Mouse (Mus musculus) retina, embryonic 14.5 days (tissue): Measurements from ENCODE around the gene Ikzf1.

Source experiments
- DNase-seq: peaks from one replicate; pipeline ENCODE4 v3.0.0-alpha.2; 2015; ENCODE audit warnings: low spot score

Ikzf1 gene

GRCm38 (mm10) chr11:11690059-11690844, 5.4 kb downstream of the Ikzf1 start:
- DNase-seq, result no peak

DNA sequence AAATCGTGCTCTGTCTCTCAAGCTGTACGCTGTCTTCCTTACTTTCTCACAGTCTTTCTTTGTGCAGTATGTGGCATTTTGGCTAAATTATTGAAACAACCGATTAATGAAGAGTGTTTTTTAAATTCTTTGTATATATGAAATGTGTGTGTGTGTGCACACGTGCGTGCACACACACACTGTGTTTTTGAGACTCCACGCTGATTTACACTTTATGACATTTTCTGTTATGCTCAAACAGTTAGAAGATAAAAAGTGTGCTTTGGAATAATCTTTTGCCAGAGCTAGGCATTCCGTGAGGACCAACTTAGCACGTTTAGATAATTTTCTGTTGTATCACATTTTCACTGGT, 6.0 kb downstream of the Ikzf1 start:
- no peak for DNase-seq

- DNase-seq, result no peak
Measured at GRCm38 (mm10) chr11:11691324-11692058, 6.7 kb downstream of the Ikzf1 start.

DNA sequence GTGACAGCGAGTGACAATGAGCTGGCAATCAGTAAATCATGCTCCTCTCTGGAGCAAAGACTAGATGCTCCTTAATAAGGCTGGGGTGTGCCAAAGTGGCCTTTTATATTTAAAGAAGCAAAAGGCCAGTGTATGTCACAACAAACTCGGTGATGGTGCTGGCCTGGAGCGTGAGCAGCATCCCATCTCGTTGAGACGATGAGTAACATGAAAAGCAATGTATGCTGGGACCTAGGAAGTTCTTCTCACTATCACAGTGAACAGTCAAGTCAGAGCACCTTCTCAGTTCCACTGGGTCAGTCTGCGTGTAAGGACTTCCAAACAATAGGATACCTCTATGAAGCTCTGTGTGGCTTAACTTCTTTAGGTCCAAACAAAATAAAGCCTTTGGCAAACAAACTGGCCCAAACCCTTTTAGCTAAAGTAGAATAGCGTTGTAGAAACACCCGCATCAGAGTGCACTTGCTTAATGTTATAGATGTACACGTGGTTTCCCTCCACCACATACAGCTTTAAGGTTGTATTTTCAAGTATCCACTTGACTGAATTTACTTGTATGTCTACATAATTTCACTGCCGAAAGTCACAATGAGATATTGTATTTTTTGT, 7.9 kb downstream of the Ikzf1 start:
- DNase-seq, result no peak

DNA sequence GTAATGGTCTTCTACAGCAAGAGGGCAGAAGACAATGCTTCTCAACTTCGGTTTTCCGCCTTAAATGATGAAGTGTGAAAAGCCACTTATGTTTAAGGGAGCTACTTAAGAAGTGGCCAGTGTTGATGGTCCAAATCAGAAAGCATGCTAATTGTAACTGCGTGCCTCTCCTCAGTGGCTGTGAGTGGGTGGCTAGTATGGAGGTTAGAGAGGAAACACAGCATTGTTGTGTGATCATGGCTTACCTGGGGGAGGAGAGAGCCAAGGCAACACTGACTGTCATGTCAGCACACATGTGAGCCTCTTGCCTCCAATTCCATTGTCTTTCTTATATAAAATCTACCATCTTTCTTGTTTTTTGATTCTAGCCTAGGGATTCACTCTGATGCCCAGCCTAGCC, 8.6 kb downstream of the Ikzf1 start:
- no peak for DNase-seq

DNA sequence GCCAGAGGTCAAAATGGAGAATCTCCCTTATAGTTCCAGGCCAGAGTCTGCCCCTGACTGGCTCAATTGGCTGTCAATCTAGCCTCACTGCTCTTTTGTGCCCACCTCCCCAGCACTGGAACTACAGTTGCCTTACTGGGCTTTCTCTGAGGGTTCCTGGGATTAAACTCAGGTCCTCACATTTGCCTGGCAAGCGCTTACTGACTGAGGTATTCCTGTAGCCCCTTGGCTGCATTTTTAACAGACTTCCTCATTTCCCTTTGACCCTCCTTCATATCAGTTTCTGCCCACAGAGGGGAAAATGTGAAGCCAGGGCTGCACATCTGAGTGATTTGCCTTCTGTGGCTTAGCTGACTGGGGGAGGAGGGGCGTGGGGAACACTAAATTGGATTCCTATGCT, 9.3 kb downstream of the Ikzf1 start:
- no peak for DNase-seq

GRCm38 (mm10) chr11:11694472-11695177, 9.8 kb downstream of the Ikzf1 start:
- DNase-seq, result no peak

- no peak for DNase-seq
Measured at GRCm38 (mm10) chr11:11695211-11695887, 10.5 kb downstream of the Ikzf1 start.

GRCm38 (mm10) chr11:11695907-11696306, 11.1 kb downstream of the Ikzf1 start:
- no peak for DNase-seq

DNA sequence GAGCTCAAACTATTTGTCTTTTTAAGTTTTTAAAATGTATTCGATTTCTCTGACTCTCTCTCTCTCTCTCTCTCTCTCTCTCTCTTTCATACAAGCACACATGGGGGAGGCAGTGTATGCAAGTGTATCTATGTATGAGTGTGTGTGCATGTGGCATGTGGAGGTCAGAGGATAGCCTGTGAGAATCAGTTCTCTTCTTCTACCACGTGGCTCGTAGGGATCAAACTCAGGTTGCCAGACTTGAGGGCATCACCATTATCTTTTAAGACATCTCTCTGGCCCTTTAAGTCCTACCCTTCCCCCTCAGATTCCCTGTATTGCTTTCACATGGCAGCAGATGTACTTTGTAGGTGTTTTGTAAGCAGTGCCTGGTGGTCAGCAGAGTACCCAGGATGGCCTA, 12.0 kb downstream of the Ikzf1 start:
- DNase-seq, result no peak

DNA sequence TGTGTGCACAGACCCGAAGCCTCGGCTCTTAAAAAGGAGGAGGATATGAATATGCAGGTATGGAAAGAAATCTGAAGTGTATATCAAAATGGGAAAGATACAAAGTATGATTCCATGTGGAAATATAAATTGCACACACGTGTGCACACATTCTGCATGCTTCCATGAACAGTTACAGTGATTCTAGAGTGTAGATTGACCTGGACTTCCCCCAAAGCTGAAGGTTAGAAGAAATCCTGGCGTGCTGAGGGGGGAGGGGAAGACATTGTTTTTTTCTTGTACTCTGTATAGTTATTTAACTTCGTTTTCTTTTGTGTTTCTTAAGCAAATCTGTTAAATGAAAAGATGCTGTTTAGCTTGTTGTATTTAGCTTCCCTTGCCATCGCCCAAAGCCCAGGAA, 16.6 kb downstream of the Ikzf1 start:
- no peak for DNase-seq

- DNase-seq, result no peak
Measured at GRCm38 (mm10) chr11:11703776-11704175, 19.0 kb downstream of the Ikzf1 start.

GRCm38 (mm10) chr11:11708154-11708719, 23.4 kb downstream of the Ikzf1 start:
- no peak for DNase-seq

DNA sequence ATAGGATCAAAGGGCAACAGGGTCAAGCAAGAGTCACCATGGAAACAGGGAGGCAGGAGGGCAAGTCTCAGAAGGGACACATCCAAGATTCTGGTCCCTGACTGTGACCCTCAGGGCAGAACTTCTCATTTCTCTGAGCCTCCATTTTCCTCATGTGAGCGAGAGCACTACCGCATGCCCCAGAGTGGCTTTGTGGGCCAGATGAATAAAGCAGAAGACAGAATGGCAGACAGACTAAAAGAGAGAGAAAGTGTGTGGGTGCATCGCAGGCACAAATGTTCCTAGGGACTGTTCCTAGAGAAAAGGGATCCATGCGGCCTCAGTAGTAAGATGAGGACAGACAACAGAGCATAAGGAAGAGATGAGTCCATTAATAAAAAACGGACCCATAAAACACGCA, 24.5 kb downstream of the Ikzf1 start:
- no peak for DNase-seq

DNA sequence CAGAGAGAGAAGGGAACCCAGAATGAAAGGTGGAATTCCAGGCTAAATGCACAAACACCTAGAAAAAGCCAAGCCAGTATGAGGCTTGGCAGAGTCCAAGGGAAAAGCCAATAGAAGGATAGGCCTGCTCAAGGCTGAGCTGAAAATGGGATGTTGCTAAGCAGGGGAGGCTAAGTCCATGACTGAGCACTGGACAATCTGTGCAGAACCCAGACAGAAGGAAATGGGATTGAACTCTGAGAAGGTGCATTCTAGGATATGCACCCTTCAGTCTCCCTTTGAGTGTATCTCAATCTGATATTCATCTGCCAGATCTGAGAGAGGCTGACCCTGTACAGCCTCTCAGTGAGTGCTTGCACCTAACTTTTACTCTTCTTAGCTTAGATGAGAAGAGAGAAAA, 25.9 kb downstream of the Ikzf1 start:
- DNase-seq, result no peak

DNA sequence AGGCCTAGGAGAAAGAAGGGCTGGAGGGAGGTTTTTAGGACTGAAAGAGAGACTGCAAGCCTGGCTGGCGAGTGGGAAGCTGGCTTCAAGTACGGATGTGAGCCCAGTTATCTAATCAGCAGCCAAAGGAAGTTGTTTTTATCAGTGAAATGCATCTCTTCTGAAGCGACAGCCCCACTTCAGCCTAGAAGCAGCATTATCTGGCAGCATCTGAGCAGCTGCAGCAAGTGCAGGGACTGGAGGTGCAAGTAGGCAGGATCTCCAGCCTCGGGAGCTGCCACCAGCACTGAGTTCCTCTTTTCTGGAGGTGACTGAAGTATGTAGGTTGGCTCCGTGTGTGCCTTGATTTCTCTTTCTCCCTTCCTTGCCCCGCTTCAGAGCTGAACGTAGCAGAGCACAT, 26.9 kb downstream of the Ikzf1 start:
- no peak for DNase-seq

- DNase-seq, result no peak
Measured at GRCm38 (mm10) chr11:11714676-11715075, 29.9 kb downstream of the Ikzf1 start.

- no peak for DNase-seq
Measured at GRCm38 (mm10) chr11:11715963-11716691, 31.3 kb downstream of the Ikzf1 start.

DNA sequence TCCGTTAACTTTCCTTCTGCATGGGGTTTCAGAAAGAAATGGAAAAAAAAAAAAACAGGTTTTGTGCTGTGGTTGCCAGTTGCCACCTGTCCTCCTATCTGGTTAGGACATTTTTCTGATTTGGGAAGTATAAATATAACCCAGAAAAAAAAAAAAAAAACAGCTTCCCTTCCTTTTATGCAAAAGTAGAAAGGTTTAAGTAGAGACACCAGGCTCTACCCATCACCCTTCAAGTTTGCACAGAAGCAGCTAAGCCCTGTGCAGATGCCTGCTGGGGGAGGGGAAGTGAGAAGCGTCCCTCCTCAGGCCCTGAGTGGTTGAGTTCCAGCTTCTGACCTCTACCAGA, 31.9 kb downstream of the Ikzf1 start:
- no peak for DNase-seq

DNA sequence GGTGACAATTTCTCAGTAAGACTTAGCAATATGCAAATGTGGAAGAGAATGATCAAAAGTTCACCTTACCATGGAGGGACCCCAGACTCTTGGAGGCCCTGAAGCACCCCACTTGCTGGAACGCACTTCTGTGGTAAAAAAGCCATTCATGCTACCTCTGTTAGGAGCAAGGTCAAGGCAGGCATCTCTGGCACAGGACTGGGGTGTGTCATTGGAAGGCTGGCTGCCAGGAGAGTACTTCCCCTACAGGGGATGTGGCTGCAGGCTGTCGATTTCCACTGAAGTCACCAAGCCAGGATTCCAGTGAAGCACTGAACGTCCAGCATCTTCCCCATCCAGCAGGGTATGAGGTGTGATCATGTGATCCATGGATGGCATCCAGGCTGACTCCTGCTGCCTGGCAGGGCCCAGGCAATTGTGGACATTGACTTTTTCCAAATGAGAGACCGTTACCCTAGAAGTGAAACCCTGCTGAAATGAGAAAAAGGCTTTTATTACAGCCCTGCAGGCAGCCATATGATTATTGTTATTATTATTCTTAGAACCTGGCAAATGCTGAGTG, 32.9 kb downstream of the Ikzf1 start:
- DNase-seq, result no peak

- no peak for DNase-seq
Measured at GRCm38 (mm10) chr11:11719748-11720147, 34.9 kb downstream of the Ikzf1 start.
